Mouse (Mus musculus): ENCODE measurements at regions not wholly inside any gene's neighbourhood (a gene's known extent, or its start where the extent isn't known, plus 50 kb on each side); places are given as distances from the start of the nearest gene placed in this dataset.
"Not testable (repeated sequence)": the region's sequence is repeated elsewhere in the genome, so short reads cannot be mapped to it uniquely, and the experiment has no call there.

DNA sequence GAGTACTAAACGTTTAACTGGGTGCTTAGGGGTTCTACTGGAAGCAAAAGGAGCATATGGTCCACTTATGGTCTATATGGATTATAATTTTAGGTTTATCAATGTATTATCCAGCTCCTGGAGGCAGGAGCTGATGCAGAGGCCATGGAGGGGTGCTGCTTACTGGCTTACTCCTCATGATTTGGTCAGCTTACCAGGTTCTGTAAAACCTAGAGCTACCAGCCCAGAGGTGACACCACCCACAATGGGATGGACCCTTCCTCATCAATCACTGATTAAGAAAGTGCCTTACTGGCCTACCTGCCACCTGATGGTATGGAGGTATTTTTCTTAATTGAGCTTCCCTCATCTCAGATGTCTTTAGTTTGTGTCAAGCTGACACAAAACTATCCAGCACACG is 126.5 kb upstream of the Ywhaq start:
- not testable (repeated sequence) for TF ChIP-seq CTCF (IDR thresholded peaks at IDR 0.05; ENCODE audit: insufficient read depth, low read length); POLR2A (IDR thresholded peaks at IDR 0.05; ENCODE audit: borderline replicate concordance, extremely low read depth, low read depth, low read length)

All from lung, adult 2 months (tissue).